Mouse (Mus musculus) heart, postnatal 25 days (tissue): ENCODE results near the gene Minar1. TPM values are rescaled to one million over a fixed set of nuclear protein-coding genes. Genes with fewer than 3 reads are reported as not detected.

ENCODE experiments used
- total RNA-seq, 2 experiments: library from RNA; stranded (reverse); gene quantifications; 2 replicates each; pipeline ENCODE4 v1.2.3; 2021

The Minar1 gene
- total RNA-seq, 2 experiments from 2014 or later, result 0.08 to 0.11 TPM

Other genes starting within 250 kb of the Minar1 start
- 10 to 100 TPM; 21.2 to 28.0 TPM for gene Tmed3, start 81.9 kb upstream of the Minar1 start, total RNA-seq
- gene Ankrd34c, start 115.3 kb upstream of the Minar1 start, total RNA-seq, result not detected